Mouse (Mus musculus) urinary bladder, postnatal 36 days (tissue): ENCODE data around the gene Tcf7.
"Not testable (repeated sequence)": the region's sequence is repeated elsewhere in the genome, so short reads cannot be mapped to it uniquely, and the experiment has no call there.

Source experiments
- DNase-seq, 2 experiments: peaks; one replicate each; pipeline ENCODE4 v3.0.0; 2022; ENCODE audit warnings: low spot score in 2 of 2, mixed read lengths in 1 of 2

Tcf7 gene

DNA sequence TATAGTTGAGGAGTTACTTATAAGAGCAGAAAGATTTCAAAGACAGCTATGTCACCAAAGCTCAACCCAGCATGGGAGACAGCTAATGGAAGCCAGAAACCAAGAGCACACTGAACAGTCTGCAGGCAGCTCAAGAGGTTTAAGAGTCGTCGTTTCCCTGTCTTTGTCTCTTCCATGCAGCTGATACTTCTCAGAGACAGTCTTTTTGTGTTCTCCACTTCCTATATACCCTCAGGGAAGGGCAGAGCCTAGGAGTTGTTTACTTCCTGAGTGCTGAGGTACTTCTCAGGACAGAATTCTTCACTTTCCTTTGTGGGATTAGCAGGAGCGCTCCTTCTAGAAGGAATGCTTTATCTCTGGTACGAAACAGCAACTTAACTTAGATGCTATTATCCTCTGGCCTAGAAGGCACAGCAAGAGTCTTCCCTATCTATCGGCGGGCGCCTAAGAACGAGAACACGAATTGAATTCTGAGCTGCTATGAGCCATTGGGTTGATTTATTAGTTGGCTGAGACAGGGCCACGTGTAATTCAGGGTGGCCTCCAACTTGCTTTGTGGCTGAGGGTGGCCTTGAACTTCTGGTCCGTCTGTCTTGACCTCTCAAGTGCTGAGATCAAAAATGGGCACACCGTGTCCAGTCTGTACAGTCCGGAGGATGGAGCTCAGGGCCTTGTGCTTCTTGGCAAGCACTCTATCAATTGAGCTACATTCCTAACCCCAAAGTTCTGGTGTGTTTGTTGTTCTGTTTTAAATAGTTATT is 55.2 kb downstream of the Tcf7 start:
- DNase-seq, result no peak

DNA sequence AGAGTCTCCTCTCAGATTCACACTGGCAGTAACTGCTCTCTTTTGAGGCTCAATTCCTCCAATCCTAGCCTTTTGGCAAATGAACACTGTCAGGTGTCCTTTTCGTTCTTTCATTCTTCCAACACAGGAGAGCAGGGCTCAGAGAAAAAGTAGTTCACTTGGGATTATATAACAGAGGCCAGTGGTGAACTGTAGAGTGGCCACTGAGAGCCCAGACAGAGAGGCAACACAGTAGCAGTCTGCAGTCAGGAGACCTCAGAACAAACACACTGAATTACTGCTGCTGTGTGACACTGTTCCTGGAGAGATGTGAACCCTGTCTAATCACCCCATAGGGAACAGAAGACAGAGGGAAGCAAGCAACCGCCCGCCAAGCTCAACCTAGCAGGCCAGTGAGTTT is 55.8 kb downstream of the Tcf7 start:
- no peak for DNase-seq

DNA sequence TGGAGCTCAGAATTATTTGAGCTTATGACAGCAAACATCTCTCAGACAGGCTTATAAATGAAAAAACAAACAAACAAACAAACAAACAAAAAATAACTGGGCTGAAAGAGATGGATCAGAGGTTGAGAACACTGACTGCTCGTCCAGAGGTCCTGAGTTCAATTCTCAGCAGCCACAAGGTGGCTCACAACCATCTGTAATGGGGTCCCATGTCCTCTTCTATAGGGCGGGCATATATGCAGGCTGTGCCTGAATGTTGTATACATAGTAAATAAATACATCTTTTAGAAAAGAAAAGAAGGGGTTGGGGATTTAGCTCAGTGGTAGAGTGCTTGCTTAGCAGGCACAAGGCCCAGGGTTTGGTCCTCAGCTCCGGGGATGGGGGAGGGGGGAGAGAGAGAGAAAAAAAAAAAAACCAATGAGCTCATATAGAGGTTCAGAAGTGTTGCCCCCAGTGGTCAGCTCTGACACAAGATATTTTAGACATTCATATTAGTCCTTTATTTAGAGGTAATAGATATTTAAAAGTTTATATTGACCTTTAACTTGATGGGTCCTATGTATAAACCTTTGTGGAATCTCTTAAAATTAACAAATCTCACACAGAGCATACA is 56.7 kb downstream of the Tcf7 start:
- no peak for DNase-seq

DNA sequence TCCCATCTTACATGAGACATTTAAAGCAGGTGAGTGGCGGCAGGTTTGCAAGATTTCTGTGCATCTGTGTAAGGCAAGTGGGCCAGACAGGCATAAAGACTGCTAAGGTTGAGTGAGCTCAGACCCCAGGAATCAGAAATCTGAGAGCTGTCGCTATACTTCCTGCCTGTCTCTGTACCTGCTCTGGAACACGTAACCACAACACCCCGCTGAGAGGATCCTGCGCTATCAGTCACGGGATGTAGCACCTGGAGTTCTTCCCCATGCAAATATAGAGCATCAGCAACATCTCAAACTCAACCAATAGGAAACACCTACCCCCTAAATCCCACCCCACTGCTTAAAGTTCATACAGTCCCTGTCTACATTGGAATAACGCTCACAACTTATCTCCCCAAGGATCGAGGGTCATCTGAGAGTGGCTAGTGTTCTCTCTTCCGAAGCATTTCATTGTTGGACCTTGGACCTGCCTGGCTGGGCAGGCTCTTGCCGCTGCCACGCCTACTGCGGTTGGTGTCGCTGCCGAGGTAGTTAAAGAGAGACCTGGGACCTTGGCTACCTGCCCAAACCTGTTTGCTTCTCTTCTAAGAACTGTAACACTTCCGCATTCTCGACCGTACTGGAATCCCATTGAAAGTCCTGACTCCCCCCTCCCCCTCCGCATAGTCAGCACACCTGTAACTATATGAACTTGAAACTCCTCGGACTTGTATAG is 58.7 kb downstream of the Tcf7 start:
- DNase-seq, result peak; percentile 61 to 73

DNA sequence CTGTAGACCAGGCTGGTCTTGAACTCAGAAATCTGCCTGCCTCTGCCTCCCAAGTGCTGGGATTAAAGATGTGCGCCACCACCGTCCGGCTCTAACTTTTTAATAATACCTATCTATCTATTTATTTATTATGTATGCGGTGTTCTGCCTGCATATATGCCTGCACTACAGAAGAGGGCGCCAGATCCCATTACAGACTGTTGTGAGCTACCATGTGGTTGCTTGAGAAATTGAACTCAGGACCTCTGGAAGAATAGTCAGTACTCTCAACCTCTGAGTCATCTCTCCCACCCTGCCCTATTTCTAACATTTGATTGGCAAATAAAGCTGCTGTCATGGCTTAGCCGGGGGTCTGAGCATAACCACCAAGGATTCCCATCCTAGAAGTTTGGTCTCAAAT is 59.9 kb downstream of the Tcf7 start:
- DNase-seq, result no peak

DNA sequence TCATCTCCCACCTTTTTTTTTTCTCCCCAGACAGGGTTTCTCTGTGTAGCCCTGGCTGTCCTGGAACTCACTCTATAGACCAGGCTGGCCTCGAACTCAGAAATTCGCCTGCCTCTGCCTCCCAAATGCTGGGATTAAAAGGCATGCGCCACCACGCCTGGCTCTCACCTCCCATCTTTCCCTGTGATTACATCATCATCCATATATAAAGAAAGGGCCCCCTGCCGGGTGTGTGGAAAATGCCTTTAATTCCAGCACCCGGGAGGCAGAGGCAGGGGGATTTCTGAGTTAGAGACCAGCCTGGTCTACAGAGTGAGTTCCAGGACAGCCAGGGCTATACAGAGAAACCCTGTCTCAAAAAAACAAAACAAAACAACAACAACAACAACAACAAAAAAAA is 60.9 kb downstream of the Tcf7 start:
- DNase-seq, result not testable (repeated sequence)

DNA sequence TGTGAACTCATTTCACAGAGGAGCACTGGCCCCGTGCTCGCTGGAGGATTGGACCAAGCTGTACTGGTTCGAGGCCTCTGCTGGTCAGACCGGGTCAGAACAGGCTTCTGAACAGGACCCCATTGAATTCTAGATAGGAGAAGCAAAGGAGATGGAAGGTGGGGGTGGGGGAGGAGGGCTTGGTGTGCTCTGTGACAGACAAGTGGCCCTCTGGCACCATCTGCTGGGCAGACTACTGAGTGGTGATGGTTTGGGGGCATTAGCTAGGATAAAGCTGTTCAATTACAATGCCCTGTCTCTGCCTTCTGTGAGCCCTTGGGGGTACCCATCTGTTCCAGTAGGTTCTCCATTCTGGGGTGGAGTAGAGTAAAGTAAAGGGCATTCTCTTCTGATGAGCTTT is 62.5 kb downstream of the Tcf7 start:
- peak; percentile 40 to 56 for DNase-seq

DNA sequence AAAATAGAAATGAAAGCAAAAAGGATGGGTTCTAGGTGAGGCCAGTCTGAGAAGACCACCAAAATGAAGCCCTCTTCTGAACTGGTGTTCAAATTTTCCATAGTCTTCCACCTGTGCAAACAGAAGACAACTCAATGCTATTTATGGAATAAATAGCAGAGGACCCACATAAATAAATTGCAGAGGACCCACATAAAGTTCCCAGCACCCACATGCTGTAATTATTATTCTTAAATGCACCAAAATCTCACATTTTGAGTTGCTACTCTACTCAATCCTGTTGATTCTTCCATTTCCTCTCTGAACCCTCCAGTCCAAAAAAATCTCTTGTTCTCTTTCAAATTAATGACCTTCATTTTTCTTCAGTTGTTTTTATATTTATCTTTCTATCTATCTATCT is 68.9 kb downstream of the Tcf7 start, which contains the start of gene Olfr1371:
Olfr1371 (minus strand) TSS at position 101 of the 400 bp plus-strand sequence.
- no peak for DNase-seq
